Comparison of ENCODE assay signal across 15 mouse cellular contexts in the genomic region with DNA sequence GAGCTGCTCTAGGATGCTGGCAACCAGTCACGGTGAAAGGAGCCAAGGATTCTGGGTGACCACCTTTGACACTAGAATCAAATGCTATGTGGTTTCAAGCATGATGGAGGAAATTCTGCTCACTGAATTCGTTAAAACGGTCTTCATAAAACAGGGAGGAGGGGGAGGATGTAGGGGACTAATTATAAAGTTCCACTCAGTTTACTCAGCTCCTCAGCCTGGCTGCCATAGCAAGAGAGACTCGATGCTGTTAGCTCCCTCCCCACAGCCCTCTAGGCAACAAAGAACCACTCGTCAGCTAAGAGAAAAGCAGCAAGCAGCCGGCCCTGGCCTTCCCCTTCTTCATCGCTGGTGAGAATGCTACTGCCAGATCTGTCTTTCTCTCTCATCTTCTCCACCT.
DNase-seq lines count a peak whose midpoint lies in the region; ATAC-seq lines count a peak whose summit lies in the region.
"Had no signal": no experiment of that assay in that cellular context is flagged by ENCODE, and none has a peak within 500 bp of the region (broad histone marks: within the 10 kb centered on the region; RNA-seq: fewer than 3 reads in every experiment).

No protein-coding gene starts in this region.

- H3K27me3 ChIP-seq in forebrain, embryonic 12.5 days: 0 out of 2 replicates have a peak, but pooled peaks cover 2% of the 10 kb centered on the region
- no peaks in the 10 kb centered on the region for H3K27me3 ChIP-seq in hindbrain, embryonic 14.5 days (ENCODE audit: control insufficient read depth, insufficient read depth, low read length)
- no peaks in the 10 kb centered on the region for H3K27me3 ChIP-seq in neural tube, embryonic 14.5 days (ENCODE audit: control insufficient read depth, insufficient read depth, low read length)
- H3K27me3 ChIP-seq: heart, embryonic 15.5 days; limb, embryonic 15.5 days had no signal

- no peak overlapping the region for H3K4me3 ChIP-seq in forebrain, embryonic 12.5 days (replicated peaks)
- H3K4me3 ChIP-seq in hindbrain, embryonic 14.5 days (replicated peaks; ENCODE audit: low read length): no peak overlapping the region
- H3K4me3 ChIP-seq in neural tube, embryonic 14.5 days (ENCODE audit: low read depth, low read length): no peak overlapping the region
- H3K4me3 ChIP-seq: heart, embryonic 15.5 days; limb, embryonic 15.5 days had no signal

- no peaks in the 10 kb centered on the region for H3K36me3 ChIP-seq in forebrain, embryonic 12.5 days (replicated peaks)
- no peaks in the 10 kb centered on the region for H3K36me3 ChIP-seq in hindbrain, embryonic 14.5 days (replicated peaks; ENCODE audit: control insufficient read depth, insufficient read depth)
- no peaks in the 10 kb centered on the region for H3K36me3 ChIP-seq in neural tube, embryonic 14.5 days (ENCODE audit: control insufficient read depth, insufficient read depth, low read length)
- H3K36me3 ChIP-seq: G1E; heart, embryonic 15.5 days; limb, embryonic 15.5 days had no signal

- no peak overlapping the region for H3K9ac ChIP-seq in forebrain, embryonic 12.5 days
- peak overlapping the region; percentile 26; the same call in 1 of the 2 replicates for H3K9ac ChIP-seq in hindbrain, embryonic 14.5 days
- H3K9ac ChIP-seq in neural tube, embryonic 14.5 days (replicated peaks; ENCODE audit: low read depth, low read length): no peak overlapping the region
- H3K9ac ChIP-seq: heart, embryonic 15.5 days; limb, embryonic 15.5 days had no signal

- DNase-seq in lung, postnatal 10 days: peak; percentile 9
- DNase-seq in lung, postnatal 36 days: no peak
- no peak for DNase-seq in hindbrain, embryonic 14.5 days (ENCODE audit: low spot score)
- no peak for DNase-seq in heart, adult 18-20 months
- DNase-seq in embryo, embryonic 10.5 days (ENCODE audit: low spot score): no peak
- DNase-seq: adrenal gland, adult 8-10 months; cerebellum, adult 8-10 months; heart, adult 11 months; kidney, adult 8-10 months; lung, adult 2 months had no signal

- H3K9me3 ChIP-seq in forebrain, embryonic 12.5 days: no peaks in the 10 kb centered on the region
- H3K9me3 ChIP-seq in hindbrain, embryonic 14.5 days (ENCODE audit: control insufficient read depth, low read length): no peaks in the 10 kb centered on the region
- no peaks in the 10 kb centered on the region for H3K9me3 ChIP-seq in neural tube, embryonic 14.5 days (ENCODE audit: control insufficient read depth, low read length)
- H3K9me3 ChIP-seq: G1E; heart, embryonic 15.5 days; limb, embryonic 15.5 days had no signal

- H3K27ac ChIP-seq in forebrain, embryonic 12.5 days: peak overlapping the region; percentile 70
- H3K27ac ChIP-seq in hindbrain, embryonic 14.5 days: peak overlapping the region; percentile 69
- peak overlapping the region; percentile 41; the same call in 1 of the 2 replicates for H3K27ac ChIP-seq in neural tube, embryonic 14.5 days (ENCODE audit: low read depth, low read length)
- H3K27ac ChIP-seq: heart, embryonic 15.5 days; limb, embryonic 15.5 days had no signal

- 0 out of 2 replicates have a peak, but pooled peaks have one; percentile 12 for ATAC-seq in forebrain, embryonic 12.5 days (ENCODE audit: low FRiP score)
- no peak for ATAC-seq in hindbrain, embryonic 14.5 days (ENCODE audit: low FRiP score)
- no peak for ATAC-seq in neural tube, embryonic 14.5 days (ENCODE audit: low read depth)

- H3K4me2 ChIP-seq in forebrain, embryonic 12.5 days: no peak overlapping the region
- no peak overlapping the region for H3K4me2 ChIP-seq in hindbrain, embryonic 14.5 days (replicated peaks)
- no peak overlapping the region for H3K4me2 ChIP-seq in neural tube, embryonic 14.5 days (ENCODE audit: low read depth, low read length)
- H3K4me2 ChIP-seq: heart, embryonic 15.5 days; limb, embryonic 15.5 days had no signal

- 27% methylated on average over 7 of the region's 7 CpGs for WGBS in forebrain, embryonic 12.5 days
- WGBS in hindbrain, embryonic 14.5 days: 31% methylated on average over 7 of the region's 7 CpGs
- 41% methylated on average over 7 of the region's 7 CpGs for WGBS in neural tube, embryonic 14.5 days

- peaks cover 64% of the 10 kb centered on the region for H3K4me1 ChIP-seq in forebrain, embryonic 12.5 days
- H3K4me1 ChIP-seq in hindbrain, embryonic 14.5 days (replicated peaks; ENCODE audit: control insufficient read depth, insufficient read depth, low read length): peaks cover 49% of the 10 kb centered on the region
- H3K4me1 ChIP-seq in neural tube, embryonic 14.5 days (ENCODE audit: control insufficient read depth, insufficient read depth, low read length): peaks cover 28% of the 10 kb centered on the region
- H3K4me1 ChIP-seq: heart, embryonic 15.5 days had no signal
